Mouse (Mus musculus) liver, adult 2 months (tissue): ENCODE results near the gene Hpd.

ENCODE experiments used
- CTCF ChIP-seq: fragments of 200-500 bp; IDR thresholded peaks from 2 replicates; pipeline ENCODE4 v1.5.1; 2011; ENCODE audit warnings: low read depth, low read length, control low read depth
- POLR2A ChIP-seq: fragments of 200-500 bp; IDR thresholded peaks from 2 replicates; pipeline ENCODE4 v1.6.1; 2011; ENCODE audit warnings: low read length, control low read depth; ENCODE audit not compliant: insufficient read depth; ENCODE audit errors: extremely low read depth

DNA sequence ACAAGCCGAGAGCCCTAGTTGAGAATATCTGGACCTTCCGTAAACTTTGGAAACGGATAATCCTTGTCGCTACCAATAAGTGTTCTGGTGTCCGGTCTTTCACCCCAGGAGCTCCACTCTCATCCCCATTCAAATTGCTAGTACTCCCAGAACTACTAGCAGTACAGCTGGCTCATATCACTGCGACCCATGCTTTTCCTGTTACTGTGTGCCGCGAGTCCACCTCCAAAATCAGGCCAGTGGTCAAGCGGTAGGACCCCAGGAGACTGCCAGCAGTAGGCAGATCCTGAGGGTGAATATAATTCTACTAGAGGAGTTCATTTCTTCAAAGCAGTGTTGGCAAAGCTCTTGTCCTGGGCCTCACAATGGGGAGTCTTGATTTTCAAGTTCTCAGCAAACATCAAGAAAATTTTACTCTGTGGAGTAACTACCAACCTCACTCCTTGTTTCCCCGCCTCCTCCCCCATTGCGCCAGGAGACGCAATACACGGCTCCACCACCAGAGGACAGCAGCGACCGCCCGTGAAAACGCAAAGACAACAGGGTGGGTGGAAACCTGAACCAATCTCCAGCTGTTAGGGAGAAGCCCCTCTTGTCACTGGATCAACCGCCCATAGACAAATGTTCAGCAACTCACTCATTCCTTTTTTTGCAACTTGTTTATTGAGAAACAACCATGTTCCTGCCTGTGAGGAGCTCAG is 49.3 kb downstream of the Hpd start:
- peak; percentile 99 for TF ChIP-seq CTCF
- no peak for TF ChIP-seq POLR2A
